Mouse (Mus musculus) adrenal gland, postnatal 4 days (tissue): Measurements from ENCODE around the gene Ninl. TPM values are rescaled to one million over a fixed set of nuclear protein-coding genes. Genes with fewer than 3 reads are reported as not detected.

Experiments used
- DNase-seq, 2 experiments: peaks; one replicate each; pipeline ENCODE4 v3.0.0; 2021 to 2022; ENCODE audit warnings: low spot score in 2 of 2, mixed read lengths in 2 of 2
- total RNA-seq, 2 experiments: library from RNA; stranded (reverse); gene quantifications; 2 replicates each; pipeline ENCODE4 v1.2.3; 2021

Gene Ninl
- total RNA-seq, 2 experiments from 2014 or later, result 29.1 to 31.7 TPM

DNA sequence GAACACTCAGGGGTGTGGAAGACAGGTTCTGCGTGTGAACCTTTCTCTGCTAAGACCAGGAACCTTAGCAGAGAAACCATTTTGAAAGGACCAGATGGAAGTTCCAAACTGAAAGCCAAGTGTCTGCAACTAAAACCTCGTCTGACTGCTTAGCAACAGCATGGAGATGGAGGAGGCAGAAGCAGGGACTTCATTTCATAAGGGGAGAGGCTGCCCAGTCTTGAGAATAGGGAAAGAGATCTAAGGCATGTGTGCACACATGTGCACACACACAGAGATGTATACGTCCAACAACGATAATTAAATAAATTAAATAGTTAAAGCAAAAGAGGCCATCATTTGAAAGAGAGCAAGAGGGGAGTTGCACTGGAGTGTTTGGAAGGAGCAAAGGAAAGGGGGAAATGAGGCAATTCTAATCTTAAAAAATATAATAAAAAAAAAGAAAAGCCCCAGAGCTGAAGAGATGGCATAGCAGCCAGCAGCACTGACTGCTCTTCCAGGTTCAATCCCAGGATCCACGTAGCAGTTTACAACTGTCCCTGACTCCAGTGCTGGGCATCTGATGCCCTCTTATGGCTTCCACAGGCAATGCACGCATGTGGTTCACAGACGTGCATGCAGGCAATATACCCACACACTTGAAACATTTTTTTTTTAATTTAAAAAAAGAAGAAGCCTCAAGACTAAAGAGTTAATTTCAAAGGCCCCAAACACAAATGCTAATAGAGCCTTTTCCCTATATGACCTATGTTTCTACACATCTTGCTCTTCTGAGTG, 38.6 kb downstream of the Ninl start:
- DNase-seq, result no peak

DNA sequence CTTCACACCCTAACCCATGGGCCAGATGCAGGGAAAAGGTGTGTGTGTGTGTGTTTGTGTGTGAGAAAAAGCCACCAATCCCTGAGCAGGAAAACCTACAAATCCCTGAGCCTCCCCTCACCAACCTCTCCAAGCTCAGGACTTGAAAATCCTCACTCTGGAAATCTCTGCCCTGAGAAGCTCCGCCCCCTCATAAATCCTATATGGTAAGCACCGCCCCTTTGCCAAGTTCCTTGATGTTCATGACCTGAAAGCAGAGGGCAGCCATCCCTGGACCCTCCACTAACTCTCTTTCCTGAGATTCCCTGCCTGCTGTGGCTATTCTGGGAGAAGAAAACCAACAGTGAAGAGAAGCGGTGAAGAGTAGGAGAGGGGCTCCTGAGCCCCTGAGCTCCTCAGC, 40.2 kb downstream of the Ninl start:
- DNase-seq, result no peak

DNA sequence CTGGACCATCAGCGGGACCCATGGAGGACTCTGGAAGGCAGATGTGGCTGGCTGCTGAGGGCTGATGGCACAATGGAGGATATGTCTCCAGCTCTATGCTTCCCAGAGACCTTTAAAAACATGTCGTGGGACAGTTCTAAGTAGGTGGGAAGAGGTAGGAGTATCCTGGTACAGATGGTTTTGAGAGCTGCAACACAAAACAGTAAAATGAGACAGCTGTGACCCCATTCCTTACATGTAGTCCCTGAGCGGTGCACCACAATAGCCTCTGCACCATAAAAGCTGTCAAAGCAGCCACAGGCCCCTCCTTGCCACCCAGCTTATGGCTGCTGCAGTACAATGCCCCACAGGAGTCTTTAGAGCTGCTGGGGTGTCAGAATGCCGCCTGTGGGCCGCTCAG, 41.6 kb downstream of the Ninl start:
- no peak for DNase-seq

DNA sequence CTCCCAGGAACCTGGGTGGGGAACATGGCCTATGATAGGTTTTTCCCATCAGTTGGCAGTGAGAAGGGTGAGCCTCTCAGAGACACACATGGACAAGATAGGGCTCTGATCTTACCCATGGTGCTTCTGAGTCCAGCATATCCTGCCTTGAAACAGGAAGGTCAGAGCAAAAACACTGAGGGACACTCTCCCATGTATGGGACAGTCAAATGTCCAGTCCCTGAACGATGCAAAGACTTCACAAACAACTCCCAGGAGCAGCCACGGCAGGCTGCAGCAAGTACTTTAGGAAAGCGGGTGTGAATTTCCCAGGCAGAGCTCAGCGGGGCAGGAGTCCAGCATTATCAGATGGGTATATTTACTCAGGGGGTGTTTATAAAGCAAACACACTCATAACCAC, 43.9 kb downstream of the Ninl start:
- DNase-seq, result no peak

DNA sequence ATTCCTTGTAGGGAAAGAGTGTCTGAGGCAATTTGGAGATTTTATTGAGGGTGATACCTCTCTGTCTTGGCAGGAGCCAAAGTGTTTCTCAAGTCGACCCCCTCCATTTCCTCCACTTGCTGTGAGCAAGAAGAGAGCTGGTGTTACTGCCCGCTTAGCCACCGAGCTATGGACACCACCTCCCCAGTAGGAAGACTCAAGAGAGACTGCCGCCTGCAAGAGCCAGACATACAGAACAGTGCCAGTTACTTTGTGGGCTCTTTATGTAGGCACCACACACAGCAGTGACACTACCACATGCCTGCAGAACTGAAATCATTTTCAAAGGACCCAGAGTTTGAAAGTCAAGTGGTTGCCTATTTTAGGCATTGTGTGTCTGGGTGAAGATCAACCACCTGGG, 48.1 kb downstream of the Ninl start:
- no peak for DNase-seq

DNA sequence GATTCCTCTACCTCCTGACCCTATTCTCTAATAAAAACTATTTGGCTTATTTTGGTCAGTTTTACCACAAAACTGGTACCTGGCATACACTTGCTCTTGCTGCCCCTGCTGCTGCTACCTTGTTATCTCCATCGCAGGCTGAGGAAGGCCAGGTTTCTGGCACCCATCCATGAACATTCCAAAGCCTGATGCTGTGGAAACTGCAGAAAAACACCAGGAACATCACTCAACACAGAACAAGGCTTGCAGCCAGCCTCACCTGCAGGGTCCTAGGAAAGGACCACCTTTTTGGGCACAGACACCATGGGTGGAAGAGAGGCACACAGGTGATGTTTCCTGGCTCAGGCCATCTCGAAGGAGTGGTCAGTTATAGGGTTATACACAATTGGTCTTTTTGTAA, 48.7 kb downstream of the Ninl start:
- DNase-seq, result no peak

DNA sequence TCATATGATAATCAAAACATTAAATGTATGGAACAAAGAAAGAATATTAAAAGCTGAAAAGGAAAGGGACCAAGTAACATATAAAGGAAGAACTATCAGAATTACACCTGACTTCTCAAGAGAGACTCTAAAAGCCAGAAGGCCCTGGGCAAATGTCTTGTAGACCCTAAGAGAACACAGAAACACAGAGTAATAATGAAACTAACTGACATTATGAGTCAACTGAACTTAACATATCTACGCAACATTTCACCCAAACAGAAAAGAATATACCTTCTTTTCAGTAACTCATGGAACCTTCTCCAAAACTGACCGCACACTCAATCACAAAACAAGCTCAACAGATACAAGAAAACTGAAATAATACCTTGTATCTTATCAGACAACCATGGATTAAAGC, 53.8 kb downstream of the Ninl start:
- DNase-seq, result no peak

DNA sequence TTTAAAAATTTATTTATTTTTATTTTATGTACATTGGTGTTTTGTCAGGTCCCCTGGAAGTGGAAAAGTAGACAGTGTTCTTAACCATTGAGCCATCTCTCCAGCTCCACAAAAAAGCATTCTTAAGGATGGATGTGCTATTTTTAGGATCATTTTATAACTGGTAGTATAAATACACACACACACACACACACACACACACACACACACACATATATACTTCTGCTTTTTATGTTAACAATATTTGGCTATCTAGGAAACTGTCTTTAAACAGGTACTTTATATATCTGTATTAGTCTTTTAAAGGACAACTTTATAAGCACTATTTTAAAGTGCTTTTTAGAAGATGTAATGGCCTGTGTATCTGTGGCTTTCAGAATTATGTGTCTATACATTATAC, 57.1 kb downstream of the Ninl start:
- DNase-seq, result no peak

DNA sequence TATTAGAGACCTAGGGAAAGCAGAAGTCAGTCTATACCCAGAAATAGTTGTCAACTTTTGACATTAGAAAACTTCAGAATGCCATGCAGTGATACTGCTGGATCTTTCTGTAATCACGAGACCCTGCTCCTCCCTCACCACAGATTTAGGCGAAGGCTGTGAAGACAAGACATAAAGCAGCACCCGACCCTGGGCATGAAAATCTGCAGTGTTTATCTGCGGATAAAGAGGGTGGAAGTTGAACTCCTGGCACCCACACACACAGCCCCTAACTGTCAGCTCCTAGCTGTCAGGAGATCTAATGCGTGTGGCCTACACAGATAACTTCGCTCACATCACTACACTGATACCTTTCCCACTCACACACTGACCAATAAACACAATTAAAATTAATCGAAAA, 57.7 kb downstream of the Ninl start:
- no peak for DNase-seq

DNA sequence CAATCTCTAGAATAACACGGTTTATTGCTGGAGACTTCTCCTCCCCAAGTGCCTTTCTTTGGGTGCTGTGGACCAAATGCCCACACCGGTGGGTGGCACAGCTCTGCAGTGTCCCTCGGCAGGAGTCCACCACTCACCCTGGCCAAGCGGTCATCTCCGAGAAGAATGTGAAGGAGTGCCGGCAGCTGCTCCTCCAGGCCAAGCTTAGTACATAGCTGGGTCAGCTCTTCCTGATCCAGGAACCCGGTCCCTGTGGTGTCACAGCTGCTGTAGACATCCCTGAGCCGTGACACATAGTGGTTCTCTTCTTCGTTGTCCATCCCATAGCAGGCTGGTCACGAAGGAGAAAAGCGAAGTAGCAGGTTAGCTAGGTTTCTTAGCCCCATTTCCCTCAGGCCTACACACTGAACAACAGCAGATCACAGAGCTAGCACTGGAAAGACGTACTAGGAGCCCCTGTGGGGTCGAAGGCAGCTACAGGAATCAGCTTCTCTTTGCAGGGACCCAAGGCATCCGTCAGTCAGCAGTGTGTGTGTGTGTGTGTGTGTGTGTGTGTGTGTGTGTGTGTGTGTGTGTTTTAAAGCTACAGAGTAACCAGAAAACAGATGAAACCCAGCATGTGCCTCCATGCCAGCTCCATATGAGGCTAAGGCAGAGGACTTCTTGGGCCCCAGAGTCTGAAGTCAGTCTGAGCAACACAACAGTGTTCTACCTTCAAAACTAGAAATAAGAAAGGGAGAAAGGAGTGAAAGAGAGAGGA, 59.1 kb downstream of the Ninl start:
- no peak for DNase-seq

DNA sequence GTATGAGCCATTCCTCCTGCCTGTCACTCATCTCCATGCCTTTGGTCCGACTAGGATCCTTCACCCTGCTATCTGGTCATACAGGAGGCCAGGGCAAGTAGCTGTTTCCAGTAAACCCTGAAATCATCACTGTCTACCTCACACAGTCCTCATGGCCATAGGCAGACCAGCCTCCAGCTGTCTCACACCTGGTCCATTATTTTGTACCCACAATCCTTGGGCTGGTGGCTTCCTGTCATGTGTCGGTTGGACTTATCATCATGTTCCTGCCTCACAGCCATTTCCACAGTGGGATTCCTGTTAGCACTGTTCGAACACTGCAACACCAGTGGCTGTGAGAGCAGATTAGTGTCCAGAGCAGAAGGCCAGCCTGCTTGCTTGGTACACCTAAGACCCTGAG, 60.4 kb downstream of the Ninl start:
- DNase-seq, result no peak

DNA sequence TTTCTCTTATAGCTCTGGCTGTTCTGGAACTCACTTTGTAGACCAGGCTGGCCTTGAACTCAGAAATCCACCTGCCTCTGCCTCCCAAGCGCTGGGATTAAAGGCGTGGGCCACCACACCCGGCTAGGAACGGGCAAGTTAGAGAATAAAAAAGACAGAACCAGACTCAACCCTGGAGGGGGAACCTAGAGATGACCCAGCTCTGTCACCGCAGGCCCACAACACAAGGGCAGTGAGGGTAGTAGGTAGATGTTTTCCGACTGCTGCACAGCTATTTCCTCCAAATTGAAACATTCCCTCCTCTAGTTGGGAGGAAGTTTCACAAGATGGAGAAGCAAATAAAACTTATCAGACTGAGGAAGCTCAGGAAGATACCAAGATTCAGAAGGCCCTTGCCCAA, 61.5 kb downstream of the Ninl start:
- no peak for DNase-seq

DNA sequence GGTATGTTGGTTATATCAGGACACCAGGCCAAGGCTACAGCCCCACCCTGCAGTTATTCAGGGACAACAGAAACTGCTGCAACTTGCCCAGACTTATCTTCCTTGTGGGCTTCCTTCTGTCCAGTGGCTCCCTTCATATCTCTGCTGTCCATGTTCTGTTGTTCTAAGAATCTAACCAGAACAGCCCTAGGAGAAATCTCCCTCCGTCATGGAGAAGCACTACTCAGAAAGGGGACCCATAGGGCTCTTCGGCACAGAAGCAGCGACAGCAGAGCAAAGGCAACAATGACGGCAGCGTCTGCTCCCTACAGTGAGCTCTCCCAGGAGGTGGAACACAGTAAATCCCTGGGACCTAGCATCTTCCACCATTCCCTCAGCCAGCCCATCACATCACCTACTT, 62.3 kb downstream of the Ninl start:
- DNase-seq, result no peak

DNA sequence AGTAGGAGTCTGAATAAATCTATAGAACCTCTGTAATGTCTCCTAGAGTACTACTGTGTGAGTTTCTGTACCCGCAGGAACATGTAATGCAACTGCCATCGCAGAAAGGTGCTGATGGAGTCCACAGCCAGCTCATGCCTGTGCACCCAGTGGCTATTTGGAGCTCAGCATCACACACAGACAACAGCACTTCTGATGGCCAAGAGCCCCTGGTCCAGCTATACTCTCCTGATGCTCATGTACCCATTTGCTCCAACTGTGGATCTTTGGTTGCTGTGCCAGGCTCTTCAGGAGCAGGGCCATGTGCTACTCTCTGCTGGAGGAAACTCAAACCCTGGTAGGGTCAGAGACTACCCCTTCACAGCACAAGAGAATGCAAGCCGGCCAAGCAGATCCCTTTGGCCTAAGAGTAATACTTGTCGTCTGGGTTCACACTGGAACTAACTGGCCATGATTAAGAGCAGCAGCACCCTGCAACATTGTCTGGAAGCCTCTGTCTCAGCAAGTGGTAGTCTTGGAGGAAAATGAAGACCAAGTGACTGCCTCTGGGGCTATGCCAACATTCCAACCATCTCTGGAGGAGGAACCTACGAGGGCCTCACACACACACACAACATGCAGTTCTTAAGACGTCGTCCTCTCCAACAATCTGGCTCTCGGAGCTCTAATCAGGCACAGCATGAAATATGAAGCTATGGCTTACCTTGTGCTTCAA, 65.6 kb downstream of the Ninl start:
- DNase-seq, result no peak

DNA sequence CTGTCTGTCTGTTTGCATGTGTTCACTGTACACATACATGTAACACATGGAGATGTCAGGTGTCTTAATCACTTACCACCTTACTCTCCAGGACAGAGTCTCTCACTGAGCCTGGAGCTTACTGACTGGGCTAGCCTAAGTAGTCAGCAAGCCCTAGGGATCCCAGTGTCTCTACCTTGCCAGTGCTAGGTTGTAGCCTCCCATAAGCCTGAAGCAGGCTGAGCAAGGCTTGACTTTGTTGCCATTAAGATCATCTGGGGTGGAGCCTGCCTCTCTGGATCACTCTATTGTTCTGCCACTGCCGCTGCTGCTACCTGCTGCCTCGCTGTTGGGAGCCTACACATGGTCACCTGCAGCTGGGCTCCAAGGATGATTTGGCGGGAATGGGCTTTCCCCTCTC, 66.5 kb downstream of the Ninl start:
- DNase-seq, result no peak

DNA sequence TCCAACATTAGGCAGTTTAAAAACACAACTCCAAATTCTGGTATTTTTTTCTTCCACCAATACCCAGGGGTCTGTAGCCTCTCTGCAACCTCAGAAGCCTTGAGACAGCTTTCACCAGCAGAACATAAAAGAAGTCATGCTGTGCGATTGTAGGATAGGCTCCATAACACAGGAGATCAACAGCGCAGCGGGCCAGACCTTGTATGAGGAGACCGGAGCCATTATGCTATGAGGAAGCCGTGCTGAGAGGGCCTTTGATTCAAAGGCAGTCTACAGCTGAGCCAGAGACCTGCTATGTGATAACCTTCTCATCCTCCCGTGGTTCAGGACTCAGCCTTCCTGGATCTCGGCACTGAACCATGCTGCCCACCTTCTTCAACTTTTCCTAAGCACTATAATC, 67.3 kb downstream of the Ninl start:
- DNase-seq, result no peak

DNA sequence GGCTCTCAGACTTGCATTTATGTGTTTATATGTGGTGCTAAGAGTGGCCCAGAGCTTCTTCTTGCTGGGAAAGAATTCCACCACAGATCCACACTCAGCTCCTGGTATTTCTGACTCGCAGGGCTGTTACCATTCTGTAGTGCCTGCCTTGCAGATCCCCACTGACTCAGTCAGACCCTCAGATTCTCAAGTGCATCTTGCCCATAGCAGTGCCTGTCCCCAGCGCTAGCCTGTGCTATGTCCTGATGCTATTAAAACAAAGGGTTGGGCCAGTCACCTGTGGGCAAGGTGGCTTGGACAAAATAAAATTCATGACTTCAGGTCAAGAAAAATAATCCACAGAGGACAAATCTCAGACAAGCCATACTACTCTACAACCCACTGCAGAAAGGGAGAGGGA, 70.0 kb downstream of the Ninl start:
- DNase-seq, result no peak

DNA sequence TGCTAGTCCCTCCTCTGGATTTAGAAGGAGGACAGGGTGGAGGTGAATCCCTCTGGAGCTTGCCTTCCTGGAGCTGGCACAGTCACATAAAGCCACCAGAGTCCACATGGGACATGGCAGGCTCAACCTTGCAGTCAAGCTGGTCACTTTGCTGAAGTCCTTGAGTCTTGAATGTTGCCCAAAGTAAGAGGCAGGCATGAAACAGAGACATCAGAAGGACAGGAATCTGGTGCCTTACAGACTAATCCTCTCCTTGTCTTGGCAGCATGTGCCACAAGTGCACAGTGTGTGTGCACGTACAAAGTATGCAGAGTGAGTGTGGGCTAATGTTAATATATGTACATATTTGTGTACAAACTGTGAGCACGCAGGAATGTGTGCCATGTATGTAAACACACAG, 71.7 kb downstream of the Ninl start:
- DNase-seq, result no peak

DNA sequence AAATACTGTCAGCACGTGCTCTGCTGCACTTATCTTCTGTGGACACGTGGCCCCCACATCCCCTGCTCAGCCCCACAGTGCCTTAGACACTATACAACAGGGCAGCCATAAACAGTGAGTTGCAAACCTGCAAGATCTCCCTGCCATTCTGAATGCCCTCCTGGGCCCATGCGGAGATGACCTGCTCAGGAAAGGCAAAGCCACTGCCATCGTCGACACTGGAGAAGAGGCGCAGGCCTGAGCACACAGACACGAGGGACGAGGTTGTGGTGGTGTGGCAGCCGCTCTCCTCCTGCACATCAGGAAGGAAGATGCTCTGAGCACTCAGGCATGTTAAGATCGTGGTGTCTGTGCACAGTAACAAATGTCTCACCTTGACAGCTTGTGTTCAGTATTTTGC, 73.2 kb downstream of the Ninl start:
- no peak for DNase-seq

DNA sequence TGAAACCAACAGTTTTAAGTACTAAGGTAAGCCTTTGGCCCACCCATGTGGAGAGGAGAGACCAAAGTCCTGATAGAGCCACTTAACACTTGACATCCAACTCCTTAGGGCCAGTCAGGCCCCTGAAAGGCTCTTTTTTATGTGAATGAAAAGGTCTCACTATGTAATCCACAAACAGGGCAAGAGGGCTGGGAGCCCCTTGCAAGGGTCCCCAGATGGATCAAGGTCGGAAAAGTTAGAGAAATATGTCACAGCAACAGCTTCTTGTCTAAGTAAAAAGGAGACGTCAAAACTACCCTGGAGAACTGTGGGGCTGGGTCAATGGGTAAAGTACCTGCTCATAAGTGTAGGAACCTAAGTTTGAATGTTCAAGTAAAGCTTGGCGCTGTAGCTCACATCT, 74.5 kb downstream of the Ninl start:
- no peak for DNase-seq

DNA sequence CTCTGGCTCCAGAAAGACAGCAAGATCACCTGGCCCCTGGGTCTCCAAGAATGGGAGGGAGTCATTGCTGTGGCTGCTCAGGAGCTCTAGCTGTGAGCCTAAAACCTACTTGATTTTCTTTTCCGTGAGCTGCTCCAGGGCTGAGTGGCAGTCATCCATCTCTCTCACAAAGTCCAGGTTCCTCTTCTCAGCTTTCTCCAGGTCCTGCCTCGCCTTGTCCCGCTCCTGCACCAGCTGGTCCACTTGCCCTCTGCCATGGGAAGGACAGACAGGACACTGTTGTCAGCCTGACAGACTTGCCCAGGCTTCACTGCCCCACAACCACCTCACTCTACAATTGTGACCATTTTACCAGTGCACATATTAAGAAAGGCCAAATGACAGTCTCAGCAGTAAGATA, 75.9 kb downstream of the Ninl start:
- no peak for DNase-seq

DNA sequence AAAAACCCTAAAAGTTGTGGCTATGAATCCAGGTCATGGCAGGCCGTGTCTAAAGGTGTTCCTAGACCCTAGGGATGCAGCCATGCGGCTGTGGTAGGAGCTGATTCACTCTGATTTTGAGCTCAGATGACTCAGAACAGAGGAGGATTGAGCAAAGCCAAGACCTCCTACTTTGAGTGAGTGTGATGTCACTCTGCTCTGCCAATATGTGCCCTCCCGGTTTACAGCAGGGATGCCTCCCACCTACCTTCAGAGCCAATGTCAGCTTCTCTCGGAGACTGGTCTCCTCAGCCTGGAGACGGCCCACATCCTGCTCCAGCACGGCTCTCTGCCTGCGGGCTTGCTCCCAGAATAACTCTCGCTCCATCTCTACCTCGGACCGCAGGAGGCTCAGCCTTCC, 79.7 kb downstream of the Ninl start:
- DNase-seq, result no peak
